Mouse (Mus musculus) bone marrow, adult 2 months (tissue): ENCODE data around the gene Casz1.

Source experiments
- CTCF ChIP-seq: fragments of 200-500 bp; IDR thresholded peaks from 2 replicates; pipeline ENCODE4 v1.5.1; 2011; ENCODE audit warnings: low read length, control low read depth; ENCODE audit not compliant: control insufficient read depth, insufficient read depth
- POLR2A ChIP-seq: fragments of 200-500 bp; IDR thresholded peaks from 2 replicates; pipeline ENCODE4 v1.6.1; 2011; ENCODE audit warnings: low read depth, mild to moderate bottlenecking, control low read depth, low read length, borderline replicate concordance; ENCODE audit not compliant: control insufficient read depth

GRCm38 (mm10) chr4:148797475-148798324, 6.5 kb upstream of the Casz1 start:
- TF ChIP-seq POLR2A (no peak), CTCF (no peak)
